ENCODE assay signal across 30 mouse cellular contexts in the genomic region with DNA sequence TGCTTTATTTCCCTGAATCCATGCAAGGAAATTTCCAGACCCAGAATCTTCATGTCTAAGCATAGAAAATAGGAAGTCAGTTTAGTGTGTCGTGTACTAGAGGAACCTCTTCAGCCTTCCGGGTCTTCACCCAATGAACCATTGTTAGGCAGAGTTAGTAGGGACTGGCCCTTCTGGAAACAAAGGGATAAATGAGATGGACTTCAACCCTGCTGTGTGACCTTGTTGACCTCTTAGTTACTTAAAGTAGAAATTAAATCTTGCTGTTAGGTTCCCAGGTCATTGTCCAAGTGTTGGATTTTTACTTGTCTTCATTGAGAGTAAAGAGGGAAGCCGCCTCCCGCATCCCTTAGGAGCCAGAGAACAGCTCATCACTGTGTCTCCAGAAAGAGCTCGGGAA. TPM values are rescaled to one million over a fixed set of nuclear protein-coding genes. Genes with fewer than 3 reads are reported as not detected.
DNase-seq lines count a peak whose midpoint lies in the region; ATAC-seq and TF ChIP-seq lines count a peak whose summit lies in the region.
"Had no signal": no experiment of that assay in that cellular context is flagged by ENCODE, and none has a peak within 500 bp of the region (broad histone marks: within the 10 kb centered on the region; RNA-seq: fewer than 3 reads in every experiment).

No protein-coding gene starts in this region.

- peaks cover 7% of the 10 kb centered on the region for H3K36me3 ChIP-seq in kidney, adult 2 months (ENCODE audit: control insufficient read depth, insufficient read depth, low read length)
- peaks cover 97% of the 10 kb centered on the region for H3K36me3 ChIP-seq in kidney, embryonic 15.5 days
- peaks cover 91% of the 10 kb centered on the region for H3K36me3 ChIP-seq in E14TG2a.4 (ENCODE audit: insufficient read depth, low read length)

- no peaks in the 10 kb centered on the region for H3K4me1 ChIP-seq in kidney, adult 2 months (ENCODE audit: control insufficient read depth, insufficient read depth, low read length)
- H3K4me1 ChIP-seq in kidney, embryonic 15.5 days: 0 out of 2 replicates have a peak, but pooled peaks cover 8% of the 10 kb centered on the region
- peaks cover 90% of the 10 kb centered on the region for H3K4me1 ChIP-seq in E14TG2a.4 (replicated peaks; ENCODE audit: low read depth, low read length)
- H3K4me1 ChIP-seq: embryonic facial prominence, embryonic 10.5 days; embryonic facial prominence, embryonic 12.5 days; forebrain, embryonic 13.5 days; forebrain, embryonic 15.5 days had no signal

- H3K9me3 ChIP-seq in kidney, embryonic 15.5 days (replicated peaks): no peaks in the 10 kb centered on the region
- no peaks in the 10 kb centered on the region for H3K9me3 ChIP-seq in E14TG2a.4 (ENCODE audit: low read length)
- H3K9me3 ChIP-seq: embryonic facial prominence, embryonic 10.5 days; embryonic facial prominence, embryonic 12.5 days; forebrain, embryonic 13.5 days; forebrain, embryonic 15.5 days; G1E had no signal

- H3K4me3 ChIP-seq in kidney, adult 2 months (ENCODE audit: insufficient read depth, low read depth, low read length): no peak overlapping the region
- H3K4me3 ChIP-seq in kidney, embryonic 15.5 days (replicated peaks): no peak overlapping the region
- peak overlapping the region; percentile 56; the same call in 1 of the 2 replicates for H3K4me3 ChIP-seq in E14TG2a.4 (replicated peaks; ENCODE audit: low read length)
- H3K4me3 ChIP-seq: embryonic facial prominence, embryonic 10.5 days; embryonic facial prominence, embryonic 12.5 days; forebrain, embryonic 13.5 days; forebrain, embryonic 15.5 days had no signal

- no peak overlapping the region for H3K27ac ChIP-seq in kidney, adult 2 months (ENCODE audit: insufficient read depth, low read depth, low read length)
- H3K27ac ChIP-seq in kidney, embryonic 15.5 days: no peak overlapping the region
- H3K27ac ChIP-seq: embryonic facial prominence, embryonic 10.5 days; embryonic facial prominence, embryonic 12.5 days; forebrain, embryonic 13.5 days; forebrain, embryonic 15.5 days had no signal

- H3K27me3 ChIP-seq in kidney, adult 2 months (replicated peaks; ENCODE audit: control insufficient read depth, insufficient read depth, low read length): no peaks in the 10 kb centered on the region
- no peaks in the 10 kb centered on the region for H3K27me3 ChIP-seq in kidney, embryonic 15.5 days
- H3K27me3 ChIP-seq in E14TG2a.4 (ENCODE audit: insufficient read depth, low read length): no peaks in the 10 kb centered on the region
- H3K27me3 ChIP-seq: CH12.LX; embryonic facial prominence, embryonic 12.5 days; forebrain, embryonic 13.5 days; forebrain, embryonic 15.5 days; Patski had no signal

- no peak overlapping the region for H3K9ac ChIP-seq in kidney, embryonic 15.5 days
- H3K9ac ChIP-seq: embryonic facial prominence, embryonic 12.5 days; forebrain, embryonic 13.5 days; forebrain, embryonic 15.5 days had no signal

- ATAC-seq in kidney, embryonic 15.5 days (replicated peaks; ENCODE audit: low FRiP score): no peak
- no peak for ATAC-seq in inflammation-experienced regulatory T-cells, adult 6 months
- ATAC-seq: activated CD4-positive, CD25-positive, alpha-beta regulatory T cell, adult 4 months; CD4-positive, CD25-positive, alpha-beta regulatory T cell, adult 4 months; forebrain, embryonic 13.5 days; forebrain, embryonic 15.5 days; Patski had no signal

- 65% methylated on average over 5 of the region's 5 CpGs for WGBS in kidney, adult 2 months
- WGBS in kidney, embryonic 15.5 days: 86% methylated on average over 5 of the region's 5 CpGs

- TF ChIP-seq CTCF in kidney, adult 2 months (conservative IDR thresholded peaks at IDR 0.05; ENCODE audit: insufficient read depth, insufficient read length, low read depth, low read length): no peak
- no peak for TF ChIP-seq CTCF in E14TG2a.4 (conservative IDR thresholded peaks at IDR 0.05; ENCODE audit: low read length)

- H3K4me2 ChIP-seq in kidney, embryonic 15.5 days: no peak overlapping the region
- H3K4me2 ChIP-seq: embryonic facial prominence, embryonic 12.5 days; forebrain, embryonic 13.5 days; forebrain, embryonic 15.5 days had no signal

- TF ChIP-seq POLR2A in kidney, adult 2 months (IDR thresholded peaks at IDR 0.05; ENCODE audit: low read depth, low read length): no peak

- DNase-seq in kidney, adult 2 months: peak; percentile 48
- DNase-seq in ES-CJ7 (ENCODE audit: low read depth, low spot score) (peak; percentile 94), R1 (ENCODE audit: low read depth, low spot score) (peak; percentile 94)
- DNase-seq in cerebellum, postnatal 4 days (ENCODE audit: low spot score in 2 of 2): no peak
- no peak for DNase-seq in lung, postnatal 36 days
- DNase-seq: adrenal gland, adult 2 months; adrenal gland, postnatal 10 days; adrenal gland, postnatal 25 days; B cell, adult 2 months; cerebellum, adult 11 months; cerebellum, adult 18-20 months; cerebellum, adult 8-10 months; cerebellum, adult 9-11 months; cerebellum, postnatal 14 days; cerebellum, postnatal 36 days had no signal

RNA-seq across cellular contexts. Expression of a gene that starts 16.9 kb away (rescaled TPM):
- polyA plus RNA-seq in kidney, adult 2 months (2012; rRNA removed): 33.0 and 42.7 TPM in 2 replicates
- 164 and 168 TPM in 2 replicates for polyA plus RNA-seq in kidney, embryonic 15.5 days (2015; fragmentation: Nextera tagmentation; extraction: Ambion mirVana)
- polyA plus RNA-seq in inflammation-experienced regulatory T-cells, adult 6 months (2017; shearing (Covaris generic)): 100 to 1,000 TPM in 2 of 3 experiments, 10 to 100 TPM in 1; 95.8 to 185 (median 116) TPM

RNA-seq across cellular contexts. Expression of a gene that starts 26.1 kb away (rescaled TPM):
- polyA plus RNA-seq in kidney, adult 2 months (2012; rRNA removed): not detected in 2 replicates
- 2.0 and 4.3 TPM in 2 replicates for polyA plus RNA-seq in kidney, embryonic 15.5 days (2015; fragmentation: Nextera tagmentation; extraction: Ambion mirVana)
- under 1 TPM in 1 of 3 experiments, not detected in 2; 0.39 TPM for polyA plus RNA-seq in inflammation-experienced regulatory T-cells, adult 6 months (2017; shearing (Covaris generic))
- polyA plus RNA-seq: activated CD4-positive, CD25-positive, alpha-beta regulatory T cell, adult 4 months; adrenal gland, adult 2 months; cortical plate, adult 2 months; forebrain, embryonic 11.5 days; forebrain, embryonic 13.5 days; forebrain, embryonic 15.5 days; frontal cortex, adult 2 months; G1E; Patski had no signal

RNA-seq across cellular contexts. Expression of a gene that starts 33.6 kb away (rescaled TPM):
- 152 and 161 TPM in 2 replicates for polyA plus RNA-seq in kidney, adult 2 months (2012; rRNA removed)
- polyA plus RNA-seq in kidney, embryonic 15.5 days (2015; fragmentation: Nextera tagmentation; extraction: Ambion mirVana): 5.7 and 5.8 TPM in 2 replicates
- not detected for polyA plus RNA-seq in inflammation-experienced regulatory T-cells, adult 6 months (2017; shearing (Covaris generic))
- polyA plus RNA-seq: activated CD4-positive, CD25-positive, alpha-beta regulatory T cell, adult 4 months; G1E had no signal

RNA-seq across cellular contexts. Expression of a gene that starts 40.2 kb away (rescaled TPM):
- not detected in 2 replicates for polyA plus RNA-seq in kidney, adult 2 months (2012; rRNA removed)
- 1.1 and 1.6 TPM in 2 replicates for polyA plus RNA-seq in kidney, embryonic 15.5 days (2015; fragmentation: Nextera tagmentation; extraction: Ambion mirVana)
- polyA plus RNA-seq in inflammation-experienced regulatory T-cells, adult 6 months (2017; shearing (Covaris generic)): not detected
- polyA plus RNA-seq: activated CD4-positive, CD25-positive, alpha-beta regulatory T cell, adult 4 months; adrenal gland, adult 2 months; CD4-positive, CD25-positive, alpha-beta regulatory T cell, adult 4 months; cortical plate, adult 2 months; forebrain, embryonic 13.5 days; forebrain, embryonic 15.5 days; frontal cortex, adult 2 months; G1E; Patski had no signal

RNA-seq across cellular contexts. Expression of a gene that starts 47.5 kb away (rescaled TPM):
- not detected in 2 replicates for polyA plus RNA-seq in kidney, adult 2 months (2012; rRNA removed)
- 0.09 TPM in 1 of 2 replicates, not detected in the other for polyA plus RNA-seq in kidney, embryonic 15.5 days (2015; fragmentation: Nextera tagmentation; extraction: Ambion mirVana)
- not detected for polyA plus RNA-seq in inflammation-experienced regulatory T-cells, adult 6 months (2017; shearing (Covaris generic))
- polyA plus RNA-seq: activated CD4-positive, CD25-positive, alpha-beta regulatory T cell, adult 4 months; CD4-positive, CD25-positive, alpha-beta regulatory T cell, adult 4 months; forebrain, embryonic 11.5 days; G1E had no signal

Comparison
In these comparisons a context has a peak if more than half of its experiments do, and no peak if none do; other contexts are left out.
1. RNA of a gene that starts 33.6 kb away (polyA plus RNA-seq): 152 to 161 TPM in kidney, adult 2 months; 5.7 to 5.8 TPM in kidney, embryonic 15.5 days and not detected in inflammation-experienced regulatory T-cells, adult 6 months; every median in the first group is over 10 times any median in the second.
2. DNase-seq: peak in kidney, adult 2 months (single experiment), ES-CJ7 (single experiment) and R1 (single experiment); none in cerebellum, postnatal 4 days (0 of 2) and lung, postnatal 36 days (single experiment).